Mouse (Mus musculus): ENCODE measurements around the gene Tmcc3. TPM values are rescaled to one million over a fixed set of nuclear protein-coding genes. Genes with fewer than 3 reads are reported as not detected.

Tmcc3 gene
- total RNA-seq, 1 experiment, result 7.0 TPM

DNA sequence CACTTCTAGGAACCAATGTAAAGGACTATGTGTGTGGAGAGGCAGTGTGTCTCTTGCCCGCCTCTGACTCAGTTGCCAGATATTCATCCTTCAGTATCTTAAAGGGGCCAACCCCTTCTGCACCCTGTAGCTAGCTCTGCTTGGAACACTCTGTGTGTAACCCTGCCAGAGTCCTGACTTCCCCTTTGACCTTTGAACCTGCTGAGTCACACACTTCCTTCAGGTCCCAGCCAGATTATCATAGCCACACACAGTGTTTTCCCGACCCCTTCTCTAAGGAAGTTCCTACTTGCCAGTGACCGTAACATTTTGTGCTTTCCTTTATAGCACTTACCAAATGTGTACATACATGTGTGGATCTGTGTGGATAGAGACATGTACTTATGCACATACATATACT is 93.7 kb downstream of the Tmcc3 start:
- H3K36me3 ChIP-seq (ENCODE audit: control insufficient read depth, insufficient read depth, low read length, poor library complexity, severe bottlenecking), result no peaks in the 10 kb centered on the region
- no peak overlapping the region for H3K27ac ChIP-seq (ENCODE audit: insufficient read depth, low read depth, low read length, poor library complexity, severe bottlenecking)
- in situ Hi-C loops (cut with MboI; ENCODE audit: low sequenced_read_pairs in 2 of 2, unreplicated experiment in 2 of 2), result no loop called here
- H3K4me3 ChIP-seq (ENCODE audit: insufficient read depth in 1 of 2, low read depth in 1 of 2, low read length in 2 of 2, poor library complexity in 1 of 2, severe bottlenecking in 1 of 2), result no peak overlapping the region
- no peak overlapping the region for H3K9ac ChIP-seq (ENCODE audit: insufficient read depth, low read depth, low read length, poor library complexity, severe bottlenecking)
- peaks cover 0 to 2% of the 10 kb centered on the region in 2 experiments; a peak in 1 of 4 replicates for H3K4me1 ChIP-seq (ENCODE audit: control insufficient read depth in 2 of 2, insufficient read depth in 2 of 2, low read length in 2 of 2, poor library complexity in 1 of 2)
- no peaks in the 10 kb centered on the region for H3K9me3 ChIP-seq (ENCODE audit: control insufficient read depth, insufficient read depth, low read depth, low read length)
- TF ChIP-seq MAFK (IDR thresholded peaks at IDR 0.05; ENCODE audit: insufficient read depth, low read depth, low read length), result no peak
- no peak for TF ChIP-seq ZC3H11A (IDR thresholded peaks at IDR 0.05; ENCODE audit: borderline replicate concordance, low read depth, low read length)
- no peak for TF ChIP-seq HCFC1 (IDR thresholded peaks at IDR 0.05; ENCODE audit: borderline replicate concordance, insufficient read depth, low read length)
- no peak for TF ChIP-seq ZNF384 (IDR thresholded peaks at IDR 0.05; ENCODE audit: low read depth, low read length)
- no peak for TF ChIP-seq CHD2 (IDR thresholded peaks at IDR 0.05; ENCODE audit: low read depth, low read length)
- DNase-seq (ENCODE audit: low read depth, low spot score), result no peak

DNA sequence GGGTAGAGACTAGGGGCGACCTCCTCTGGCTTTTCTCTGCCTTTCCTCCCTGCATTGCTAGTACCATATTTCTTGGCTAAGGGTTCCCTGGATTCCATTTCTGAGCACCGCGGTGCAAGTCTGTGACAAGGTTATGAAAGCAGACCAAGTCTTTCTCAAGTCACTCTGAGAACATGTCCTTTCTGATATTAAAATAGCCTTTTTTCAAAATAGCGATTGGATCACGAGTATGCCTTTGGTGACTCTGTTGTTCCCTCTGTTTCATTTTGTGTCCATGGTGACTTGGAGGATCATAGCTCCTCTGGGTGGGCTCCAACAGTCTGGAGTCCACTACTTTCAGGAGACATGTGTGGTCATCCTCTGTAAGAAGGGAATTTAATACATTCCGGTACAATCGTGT is 95.1 kb downstream of the Tmcc3 start:
- no peak for DNase-seq (ENCODE audit: low read depth, low spot score)
- no peak overlapping the region for H3K4me3 ChIP-seq (ENCODE audit: insufficient read depth in 1 of 2, low read depth in 1 of 2, low read length in 2 of 2, poor library complexity in 1 of 2, severe bottlenecking in 1 of 2)
- H3K27ac ChIP-seq (ENCODE audit: insufficient read depth, low read depth, low read length, poor library complexity, severe bottlenecking), result no peak overlapping the region
- no peaks in the 10 kb centered on the region for H3K36me3 ChIP-seq (ENCODE audit: control insufficient read depth, insufficient read depth, low read length, poor library complexity, severe bottlenecking)
- H3K9ac ChIP-seq (ENCODE audit: insufficient read depth, low read depth, low read length, poor library complexity, severe bottlenecking), result no peak overlapping the region
- H3K4me1 ChIP-seq (ENCODE audit: control insufficient read depth in 2 of 2, insufficient read depth in 2 of 2, low read length in 2 of 2, poor library complexity in 1 of 2), result peaks cover 0 to 2% of the 10 kb centered on the region in 2 experiments; a peak in 1 of 4 replicates
- no peaks in the 10 kb centered on the region for H3K9me3 ChIP-seq (ENCODE audit: control insufficient read depth, insufficient read depth, low read depth, low read length)
- TF ChIP-seq CHD2 (IDR thresholded peaks at IDR 0.05; ENCODE audit: low read depth, low read length) (no peak), HCFC1 (IDR thresholded peaks at IDR 0.05; ENCODE audit: borderline replicate concordance, insufficient read depth, low read length) (no peak), MAFK (IDR thresholded peaks at IDR 0.05; ENCODE audit: insufficient read depth, low read depth, low read length) (no peak), ZC3H11A (IDR thresholded peaks at IDR 0.05; ENCODE audit: borderline replicate concordance, low read depth, low read length) (no peak), ZNF384 (IDR thresholded peaks at IDR 0.05; ENCODE audit: low read depth, low read length) (no peak)
- in situ Hi-C loops (cut with MboI; ENCODE audit: low sequenced_read_pairs in 2 of 2, unreplicated experiment in 2 of 2), result no loop called here

- Histone ChIP-seq H3K27ac (ENCODE audit: insufficient read depth, low read depth, low read length, poor library complexity, severe bottlenecking) (no peak overlapping the region), H3K9me3 (ENCODE audit: control insufficient read depth, insufficient read depth, low read depth, low read length) (no peaks in the 10 kb centered on the region), H3K36me3 (ENCODE audit: control insufficient read depth, insufficient read depth, low read length, poor library complexity, severe bottlenecking) (no peaks in the 10 kb centered on the region), H3K9ac (ENCODE audit: insufficient read depth, low read depth, low read length, poor library complexity, severe bottlenecking) (no peak overlapping the region), H3K4me1 (ENCODE audit: control insufficient read depth in 2 of 2, insufficient read depth in 2 of 2, low read length in 2 of 2, poor library complexity in 1 of 2) (peaks cover 0 to 2% of the 10 kb centered on the region in 2 experiments; a peak in 1 of 4 replicates), H3K4me3 (ENCODE audit: insufficient read depth in 1 of 2, low read depth in 1 of 2, low read length in 2 of 2, poor library complexity in 1 of 2, severe bottlenecking in 1 of 2) (peak overlapping the region in 1 of 2 experiments; percentile 30; a peak in 1 of 4 replicates)
- in situ Hi-C loops (cut with MboI; ENCODE audit: low sequenced_read_pairs in 2 of 2, unreplicated experiment in 2 of 2), result no loop called here
- TF ChIP-seq ZC3H11A (IDR thresholded peaks at IDR 0.05; ENCODE audit: borderline replicate concordance, low read depth, low read length), result peak; percentile 39; the same call in 1 of the 2 replicates
- no peak for TF ChIP-seq HCFC1 (IDR thresholded peaks at IDR 0.05; ENCODE audit: borderline replicate concordance, insufficient read depth, low read length)
- DNase-seq (ENCODE audit: low read depth, low spot score), result peak; percentile 75
These were observed 96.8 kb downstream of the Tmcc3 start for GRCm38 (mm10) chr10:94408356-94409146.

DNA sequence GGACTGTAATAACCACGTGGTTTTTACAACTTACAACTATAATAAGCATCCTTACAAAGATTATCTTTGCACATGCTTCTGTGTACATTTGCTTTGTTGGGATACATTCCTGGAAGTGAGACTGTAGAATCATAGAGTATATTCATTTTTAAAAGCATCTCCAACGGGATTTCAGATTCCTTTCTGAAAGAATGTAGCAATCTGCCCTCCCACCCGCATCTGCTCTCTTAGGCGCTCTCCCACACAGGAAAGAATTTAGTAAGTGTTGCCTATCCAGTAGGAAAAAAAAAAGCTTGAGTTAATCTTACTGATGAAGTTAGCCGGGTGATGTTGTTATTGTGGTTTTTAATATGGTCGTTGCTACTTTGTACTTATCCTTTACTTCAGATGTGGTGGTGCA is 97.9 kb downstream of the Tmcc3 start:
- Histone ChIP-seq H3K9ac (ENCODE audit: insufficient read depth, low read depth, low read length, poor library complexity, severe bottlenecking) (no peak overlapping the region), H3K27ac (ENCODE audit: insufficient read depth, low read depth, low read length, poor library complexity, severe bottlenecking) (no peak overlapping the region), H3K36me3 (ENCODE audit: control insufficient read depth, insufficient read depth, low read length, poor library complexity, severe bottlenecking) (no peaks in the 10 kb centered on the region), H3K4me3 (ENCODE audit: insufficient read depth in 1 of 2, low read depth in 1 of 2, low read length in 2 of 2, poor library complexity in 1 of 2, severe bottlenecking in 1 of 2) (no peak overlapping the region), H3K4me1 (ENCODE audit: control insufficient read depth in 2 of 2, insufficient read depth in 2 of 2, low read length in 2 of 2, poor library complexity in 1 of 2) (peaks cover 0 to 2% of the 10 kb centered on the region in 2 experiments; a peak in 1 of 4 replicates), H3K9me3 (ENCODE audit: control insufficient read depth, insufficient read depth, low read depth, low read length) (no peaks in the 10 kb centered on the region)
- in situ Hi-C loops (cut with MboI; ENCODE audit: low sequenced_read_pairs in 2 of 2, unreplicated experiment in 2 of 2), result no loop called here
- no peak for DNase-seq (ENCODE audit: low read depth, low spot score)
- no peak for TF ChIP-seq ZNF384 (IDR thresholded peaks at IDR 0.05; ENCODE audit: low read depth, low read length)
- no peak for TF ChIP-seq HCFC1 (IDR thresholded peaks at IDR 0.05; ENCODE audit: borderline replicate concordance, insufficient read depth, low read length)
- TF ChIP-seq ZC3H11A (IDR thresholded peaks at IDR 0.05; ENCODE audit: borderline replicate concordance, low read depth, low read length), result no peak
- no peak for TF ChIP-seq MAFK (IDR thresholded peaks at IDR 0.05; ENCODE audit: insufficient read depth, low read depth, low read length)
- TF ChIP-seq CHD2 (IDR thresholded peaks at IDR 0.05; ENCODE audit: low read depth, low read length), result no peak
